In genomic region chrX:56489758-56490157, GRCm38 (mm10) we compare ENCODE assay signal across 8 mouse cellular contexts. TPM values are rescaled to one million over a fixed set of nuclear protein-coding genes. Genes with fewer than 3 reads are reported as not detected.
DNase-seq lines count a peak whose midpoint lies in the region; ATAC-seq and TF ChIP-seq lines count a peak whose summit lies in the region.

No protein-coding gene starts in this region.

- no peaks in the 10 kb centered on the region for H3K36me3 ChIP-seq in E14TG2a.4 (ENCODE audit: insufficient read depth, low read length)

- H3K9me3 ChIP-seq in E14TG2a.4 (ENCODE audit: low read length) = no peaks in the 10 kb centered on the region

- peak; percentile 55 for TF ChIP-seq CTCF in E14TG2a.4 (conservative IDR thresholded peaks at IDR 0.05; ENCODE audit: low read length)
- TF ChIP-seq CTCF in gastrocnemius, adult 2 months (IDR thresholded peaks at IDR 0.05) = peak; percentile 96

- ATAC-seq in frontal cortex, adult (ENCODE audit: low TSS enrichment) = no peak

- no peaks in the 10 kb centered on the region for H3K4me1 ChIP-seq in E14TG2a.4 (replicated peaks; ENCODE audit: low read depth, low read length)

- no peaks in the 10 kb centered on the region for H3K27me3 ChIP-seq in E14TG2a.4 (ENCODE audit: insufficient read depth, low read length)

- intact Hi-C loops in gastrocnemius, adult 2 months (cut with DNase I) = loop anchor here (1.0 kb wide), 1 partner anchor 62 kb away; no protein-coding TSS in a partner anchor

- DNase-seq in frontal cortex, adult 2 months (ENCODE audit: extremely low spot score in 1 of 2, low spot score in 1 of 2) = peak; percentile 38 to 88
- DNase-seq in c-Kit-positive CD71-positive TER-119-negative erythroid progenitor cells, embryonic 14.5 days (ENCODE audit: low read depth) = peak; percentile 48
- DNase-seq in gastrocnemius, adult 2 months = peak; percentile 73
- DNase-seq in layer of hippocampus, adult 9-10 months (ENCODE audit: low spot score) = peak; percentile 71
- peak; percentile 81 for DNase-seq in lung, postnatal 25 days (ENCODE audit: low spot score)
- DNase-seq in spleen, postnatal 10 days (ENCODE audit: low spot score in 2 of 2) = peak; percentile 61 to 80

- H3K27ac ChIP-seq in gastrocnemius, adult 2 months = no peak overlapping the region

- H3K4me3 ChIP-seq in E14TG2a.4 (replicated peaks; ENCODE audit: low read length) = no peak overlapping the region
- no peak overlapping the region for H3K4me3 ChIP-seq in gastrocnemius, adult 2 months

RNA-seq across cellular contexts. Expression of gene Gm10477, which starts 34.8 kb away (rescaled TPM):
- not detected in 2 replicates for polyA plus RNA-seq in frontal cortex, adult 2 months (2012; rRNA removed)
- not detected for total RNA-seq in gastrocnemius, adult 2 months (2021)

RNA-seq across cellular contexts. Expression of gene Ints6l, which starts 35.1 kb away (rescaled TPM):
- polyA plus RNA-seq in frontal cortex, adult 2 months (2012; rRNA removed) = 71.6 and 84.1 TPM in 2 replicates
- 1 to 10 TPM; 4.7 to 5.9 TPM for total RNA-seq in gastrocnemius, adult 2 months (2021)

RNA-seq across cellular contexts. Expression of gene Gm2174, which starts 42.0 kb away (rescaled TPM):
- not detected in 2 replicates for polyA plus RNA-seq in frontal cortex, adult 2 months (2012; rRNA removed)
- 1 to 10 TPM; 1.2 to 1.5 TPM for total RNA-seq in gastrocnemius, adult 2 months (2021)

RNA-seq across cellular contexts. Expression of gene Gm648, which starts 59.6 kb away (rescaled TPM):
- 0.17 TPM in 1 of 2 replicates, not detected in the other for polyA plus RNA-seq in frontal cortex, adult 2 months (2012; rRNA removed)
- not detected for total RNA-seq in gastrocnemius, adult 2 months (2021)
